Mouse (Mus musculus) liver, postnatal 0 days (tissue): ENCODE results near the gene Ubn1.

ENCODE experiments used
- CTCF ChIP-seq: sonication (generic); IDR thresholded peaks from 2 replicates; pipeline ENCODE4 v1.5.1; 2016; ENCODE audit warnings: antibody characterized with exemption, low read depth
- EP300 ChIP-seq: IDR thresholded peaks from 2 replicates; pipeline ENCODE4 v1.6.1; 2016; ENCODE audit warnings: antibody characterized with exemption, low read depth, mild to moderate bottlenecking

DNA sequence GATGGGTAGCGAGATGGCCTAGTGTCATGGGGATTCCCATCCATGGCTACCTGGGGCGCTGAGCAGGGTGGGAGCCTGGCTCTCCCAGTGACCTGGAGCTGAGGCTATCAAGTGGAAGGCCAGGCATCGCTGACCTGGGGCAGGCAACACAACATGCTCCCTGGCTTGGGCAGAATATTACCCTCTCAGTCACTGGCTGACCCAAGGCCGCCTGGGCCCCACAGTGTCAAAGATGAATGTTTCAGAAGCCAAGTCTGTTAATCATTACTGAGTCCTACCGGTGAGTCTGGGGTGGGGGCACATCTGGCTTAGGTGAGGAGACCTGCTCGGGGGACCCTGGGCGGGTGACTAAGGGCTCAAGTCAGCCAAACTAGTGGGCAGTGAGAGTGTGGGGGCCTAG is 60.0 kb downstream of the Ubn1 start:
- TF ChIP-seq CTCF (no peak), EP300 (no peak)
